Mouse (Mus musculus) ovary, adult 18-20 months (tissue): Measurements from ENCODE around the gene Dazap2.

Experiments used
- DNase-seq: peaks from one replicate; pipeline ENCODE4 v3.0.0; 2022; ENCODE audit warnings: low spot score, mixed read lengths

Dazap2 gene

DNA sequence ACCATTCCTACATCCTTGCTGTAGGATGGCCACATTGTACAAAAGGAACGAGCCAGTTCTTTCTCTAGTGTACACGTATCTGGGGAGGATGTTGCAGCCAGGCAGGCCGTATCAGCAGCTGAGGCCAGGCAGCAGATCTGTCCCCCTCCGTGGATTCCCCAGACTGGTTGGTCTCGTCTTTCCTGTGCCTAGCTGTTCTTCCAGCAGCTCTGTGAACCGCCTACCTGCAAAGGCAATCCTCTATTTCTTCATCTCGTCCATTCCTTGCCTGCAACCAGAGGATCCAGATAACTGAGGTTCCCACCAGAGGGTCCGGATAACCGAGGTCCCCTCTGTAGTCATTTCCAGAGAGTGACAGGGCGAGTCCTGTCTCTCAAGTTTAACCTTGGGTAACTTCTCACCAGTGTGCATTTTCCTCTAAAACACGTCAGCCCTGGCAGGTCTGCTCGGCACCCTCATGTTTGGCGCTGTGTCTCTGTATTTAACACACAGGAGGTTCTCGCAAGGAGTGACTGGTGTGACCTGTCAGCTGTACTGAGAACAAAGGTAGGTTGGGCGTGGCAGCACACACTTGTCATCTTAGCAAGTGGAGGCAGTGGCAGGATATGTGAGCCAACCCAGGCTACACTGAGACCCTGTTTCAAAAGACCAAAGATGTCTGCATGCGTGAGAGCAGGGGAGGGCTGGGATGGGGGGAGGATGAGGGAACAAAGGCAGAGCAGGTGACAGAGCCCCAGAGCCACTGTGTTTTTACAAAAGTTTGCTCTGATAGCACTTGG lies 25.0 kb downstream of the Dazap2 start:
- no peak for DNase-seq

DNA sequence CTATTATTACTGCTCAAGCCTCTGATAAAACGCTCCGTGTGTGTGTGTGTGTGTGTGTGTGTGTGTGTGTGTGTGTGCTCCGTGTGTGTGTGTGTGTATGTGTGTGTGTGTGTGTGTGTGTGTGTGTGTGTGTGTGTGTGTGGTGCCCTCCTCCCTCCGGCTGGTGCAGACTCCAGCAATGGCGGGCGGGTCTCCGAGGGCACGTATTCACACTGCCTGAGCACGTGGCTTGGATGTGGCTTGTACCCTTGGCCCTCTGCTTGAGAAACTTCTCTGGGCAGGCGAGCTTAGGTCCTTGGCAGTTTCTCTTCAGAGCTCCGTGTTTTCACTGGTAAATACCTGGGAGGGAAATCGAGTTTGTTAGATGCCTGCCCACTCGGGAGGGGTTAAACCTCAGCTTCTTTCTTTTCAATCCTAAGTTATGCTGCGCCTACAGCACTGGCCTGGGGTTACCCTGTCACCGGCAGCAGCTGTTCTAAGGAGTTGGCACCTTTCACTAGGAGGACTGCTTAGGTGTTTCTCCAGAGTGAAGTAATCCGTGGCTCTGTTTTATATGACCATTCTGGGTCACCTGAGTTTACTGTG lies 26.2 kb downstream of the Dazap2 start:
- no peak for DNase-seq

DNA sequence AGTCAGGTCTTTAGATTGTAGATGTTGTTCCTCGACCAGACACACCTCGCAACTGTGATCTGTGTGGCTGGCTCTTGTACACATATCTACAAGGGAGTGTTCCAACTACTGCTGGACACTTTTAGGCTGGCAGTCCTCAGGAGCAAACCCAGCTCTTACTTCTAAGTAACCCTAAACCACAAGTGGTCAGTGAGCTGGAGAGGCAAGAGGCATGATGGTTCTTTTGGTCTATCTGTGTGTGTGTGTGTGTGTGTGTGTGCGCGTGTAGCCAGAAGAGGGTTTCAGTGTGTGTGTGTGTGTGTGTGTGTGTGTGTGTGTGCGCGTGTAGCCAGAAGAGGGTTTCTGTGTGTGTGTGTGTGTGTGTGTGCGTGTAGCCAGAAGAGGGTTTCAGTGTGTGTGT lies 27.3 kb downstream of the Dazap2 start:
- DNase-seq = no peak

DNA sequence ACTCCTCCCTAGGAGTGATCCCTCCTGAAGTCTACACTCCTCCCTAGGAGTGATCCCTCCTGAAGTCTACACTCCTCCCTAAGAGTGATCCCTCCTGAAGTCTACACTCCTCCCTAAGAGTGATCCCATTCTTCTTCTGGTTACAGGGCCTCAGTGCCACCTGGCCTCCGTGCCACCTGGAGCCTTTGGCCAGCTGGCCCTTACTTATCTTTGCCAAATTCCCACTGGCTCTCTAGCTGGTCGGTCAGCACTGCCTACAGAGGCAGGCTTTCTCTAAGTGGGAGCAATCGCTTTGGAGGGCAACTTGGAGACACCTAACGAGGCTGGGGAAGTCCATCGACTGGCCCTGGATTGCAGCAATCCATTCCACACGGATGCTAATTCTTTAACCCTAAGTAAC lies 31.0 kb downstream of the Dazap2 start:
- DNase-seq = no peak

DNA sequence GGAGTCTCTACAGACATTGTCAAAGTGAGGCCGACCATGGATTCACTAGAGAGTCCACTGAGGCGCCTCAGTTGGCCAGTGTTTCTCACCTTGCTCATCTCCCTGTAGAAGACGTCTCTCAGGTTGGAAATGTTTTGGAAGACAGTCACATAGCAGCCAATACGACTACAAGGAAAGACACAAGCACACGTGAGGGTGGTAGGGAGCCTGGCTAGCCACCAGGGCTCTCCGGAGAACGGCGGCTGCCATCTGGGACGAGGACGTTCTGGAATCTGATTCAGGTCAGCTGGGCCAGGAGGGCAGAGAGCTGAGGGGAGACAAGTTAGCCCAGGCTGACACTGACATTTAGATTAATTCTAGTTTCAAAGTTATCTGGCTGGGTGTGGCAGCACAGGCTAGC lies 35.0 kb downstream of the Dazap2 start:
- DNase-seq = no peak

DNA sequence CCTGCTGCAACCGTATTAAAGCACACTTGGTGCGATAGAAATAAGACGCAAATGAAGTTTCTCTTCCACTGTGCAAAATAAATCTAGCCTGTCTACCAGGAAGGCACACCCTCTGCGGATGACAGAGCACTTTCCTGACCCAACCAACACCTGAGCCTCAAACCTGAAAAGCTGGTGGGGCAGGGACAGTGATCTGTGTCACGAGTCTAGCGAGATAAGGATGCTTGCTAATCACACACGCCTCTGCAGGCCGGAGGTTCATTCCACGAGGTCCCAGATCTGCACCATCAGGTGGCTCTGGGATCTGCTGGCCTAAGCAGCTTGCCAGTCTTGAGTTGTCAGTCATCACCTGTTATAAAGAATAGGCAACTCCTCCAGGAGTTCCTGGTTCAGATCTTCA lies 36.5 kb downstream of the Dazap2 start:
- no peak for DNase-seq

DNA sequence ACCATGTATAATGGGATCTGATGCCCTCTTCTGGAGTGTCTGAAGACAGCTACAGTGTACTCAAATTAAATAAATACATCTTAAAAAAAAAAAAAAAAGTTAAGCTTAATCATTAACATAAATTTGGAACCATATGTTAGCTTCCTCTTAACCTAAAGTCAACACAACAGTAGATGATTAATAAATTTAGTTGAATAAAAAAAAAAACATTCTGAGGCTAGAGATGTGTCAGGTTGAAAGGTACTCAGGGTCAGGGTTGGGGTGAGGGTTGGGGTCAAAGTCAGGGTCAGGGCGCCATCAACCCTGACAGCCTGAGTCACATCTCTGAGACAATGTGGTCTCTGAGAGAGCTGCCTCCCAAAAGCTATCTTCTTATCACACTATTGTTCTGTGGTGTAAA lies 39.1 kb downstream of the Dazap2 start:
- no peak for DNase-seq

DNA sequence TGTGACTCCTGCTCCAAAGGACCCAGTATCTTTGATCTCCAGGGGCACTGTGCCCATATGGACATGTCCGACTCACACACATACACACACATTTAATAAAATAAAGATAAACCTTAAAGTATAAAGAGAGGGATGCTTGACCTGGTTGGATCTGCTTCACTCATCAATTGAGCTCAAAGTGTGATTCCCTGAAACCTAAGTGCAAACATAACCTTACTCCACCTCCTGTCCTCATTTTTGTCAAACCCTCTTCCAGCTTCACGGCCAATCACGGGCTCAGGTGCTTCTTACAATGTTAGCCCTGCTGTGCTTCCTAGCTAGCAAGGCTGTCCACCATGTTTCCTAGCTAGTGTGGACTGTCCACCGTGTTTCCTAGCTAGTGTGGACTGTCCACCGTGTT lies 40.1 kb downstream of the Dazap2 start:
- no peak for DNase-seq

DNA sequence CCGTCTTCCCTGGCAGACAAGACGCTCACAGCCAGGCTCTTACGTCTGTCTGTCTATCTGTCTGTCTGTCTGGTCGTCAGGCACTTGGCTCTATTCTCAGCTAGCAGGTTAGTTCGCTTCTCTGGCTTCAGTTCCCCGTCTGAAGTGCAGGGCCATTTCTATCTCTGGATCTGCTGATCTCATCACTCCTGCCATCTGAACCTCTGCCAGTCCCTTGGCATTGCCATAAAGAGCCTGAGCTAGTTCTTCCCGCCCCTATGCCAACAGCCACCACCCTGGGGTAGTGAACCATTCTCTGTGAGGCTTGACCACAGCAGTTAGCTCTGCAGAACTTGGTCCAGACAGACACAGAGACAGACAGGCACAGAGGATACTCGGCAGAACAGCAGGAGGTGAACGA lies 45.2 kb downstream of the Dazap2 start:
- no peak for DNase-seq

DNA sequence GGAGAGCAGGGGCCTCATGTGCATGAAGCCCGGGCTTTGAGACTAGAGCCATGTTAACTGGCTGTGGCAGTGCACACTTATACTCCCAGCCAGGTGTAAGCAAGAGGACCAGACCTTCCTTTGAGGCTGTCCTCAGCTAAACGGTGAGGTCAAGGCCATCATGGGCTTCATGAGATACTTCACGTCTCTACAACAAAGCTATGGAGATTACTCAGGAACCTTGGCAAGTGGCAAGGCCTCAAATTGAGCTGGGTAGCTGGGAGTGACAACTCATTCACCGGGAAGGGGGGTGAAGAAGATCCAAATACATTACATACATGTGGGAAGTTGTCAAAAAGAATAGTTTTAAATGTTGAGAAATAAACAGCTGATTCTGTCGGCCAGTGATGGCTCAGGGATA lies 45.7 kb downstream of the Dazap2 start:
- no peak for DNase-seq

DNA sequence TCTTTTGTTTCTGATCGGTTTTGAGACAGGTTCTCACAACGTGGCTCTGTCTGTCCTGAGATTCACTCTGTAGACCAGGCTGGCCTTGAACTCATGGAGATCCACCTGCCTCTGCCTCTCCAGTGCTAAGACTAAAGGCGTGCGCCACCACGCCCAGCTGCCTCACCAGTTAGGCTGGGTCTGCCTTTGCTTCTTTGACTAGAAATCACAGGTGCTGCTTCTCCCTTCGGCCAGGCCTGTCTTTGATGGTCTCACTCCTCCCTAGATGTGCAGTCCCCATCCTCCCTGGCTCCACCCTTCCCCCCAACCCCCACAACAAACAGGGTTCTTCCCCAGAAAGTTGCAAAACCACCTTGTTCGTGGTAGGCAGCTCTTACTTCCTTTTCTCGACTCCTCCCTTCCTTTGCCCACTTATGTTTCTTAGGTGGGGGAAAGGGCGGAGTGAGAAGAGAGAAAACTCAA lies 49.7 kb downstream of the Dazap2 start:
- no peak for DNase-seq

DNA sequence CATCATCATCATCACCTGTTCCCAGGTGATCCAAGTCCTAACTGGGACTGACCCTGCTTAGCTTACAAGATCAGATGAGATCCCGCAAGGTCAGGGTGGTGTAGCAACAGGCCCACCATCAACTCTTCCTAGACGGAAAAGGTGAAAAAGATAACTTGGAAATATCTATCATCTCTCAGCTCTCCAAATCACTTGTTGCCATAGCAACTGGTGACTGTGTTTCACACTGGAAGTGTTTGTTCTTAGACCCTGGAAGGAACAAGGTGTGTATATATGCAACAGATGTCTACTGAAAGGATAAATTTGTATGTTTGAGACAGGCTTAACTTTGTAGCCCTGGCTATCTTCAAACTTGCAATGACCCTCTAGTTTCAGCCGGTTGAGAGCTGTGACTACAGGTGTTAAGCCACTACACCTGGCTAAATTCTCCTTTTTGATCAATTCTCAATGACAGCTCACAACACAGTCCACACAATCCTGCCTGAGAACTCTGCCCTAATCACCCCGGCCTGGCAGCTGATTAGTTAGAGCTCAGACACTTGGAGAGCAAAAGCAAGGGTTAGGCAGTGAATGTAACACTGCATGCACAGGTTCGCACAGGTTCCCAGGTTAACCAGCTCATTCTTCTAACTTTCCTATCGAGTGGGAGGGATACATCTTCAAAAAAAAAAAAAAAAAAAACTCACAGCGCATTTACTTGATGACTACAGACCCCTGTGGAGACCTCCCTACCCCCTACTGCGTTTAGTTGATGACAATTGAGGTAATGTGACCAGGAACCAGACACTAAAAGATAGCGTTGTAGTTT lies 50.5 kb downstream of the Dazap2 start:
- no peak for DNase-seq

DNA sequence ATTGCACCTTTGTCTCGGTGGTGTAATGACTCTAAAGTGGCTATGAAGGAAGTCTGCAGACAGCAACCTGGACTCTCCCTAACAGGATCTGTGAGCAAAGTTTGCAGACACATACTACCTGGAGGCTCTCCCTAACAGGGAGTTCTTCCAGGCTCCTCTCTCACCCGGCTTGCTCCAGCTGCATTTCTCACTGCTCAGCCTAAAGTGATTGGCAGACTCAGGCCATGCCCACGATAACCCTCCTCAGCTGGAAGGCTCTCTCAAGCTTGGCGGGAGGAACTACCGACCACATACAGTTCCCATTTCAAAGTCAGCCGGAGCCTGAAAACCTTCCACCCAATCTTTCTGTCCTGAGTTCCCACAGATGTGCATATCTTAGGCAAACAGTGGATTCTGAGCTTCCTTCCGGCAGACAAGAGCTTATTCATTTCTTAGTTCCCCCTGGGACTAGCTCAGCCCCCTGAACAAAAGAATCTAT lies 51.1 kb downstream of the Dazap2 start:
- DNase-seq = no peak

DNA sequence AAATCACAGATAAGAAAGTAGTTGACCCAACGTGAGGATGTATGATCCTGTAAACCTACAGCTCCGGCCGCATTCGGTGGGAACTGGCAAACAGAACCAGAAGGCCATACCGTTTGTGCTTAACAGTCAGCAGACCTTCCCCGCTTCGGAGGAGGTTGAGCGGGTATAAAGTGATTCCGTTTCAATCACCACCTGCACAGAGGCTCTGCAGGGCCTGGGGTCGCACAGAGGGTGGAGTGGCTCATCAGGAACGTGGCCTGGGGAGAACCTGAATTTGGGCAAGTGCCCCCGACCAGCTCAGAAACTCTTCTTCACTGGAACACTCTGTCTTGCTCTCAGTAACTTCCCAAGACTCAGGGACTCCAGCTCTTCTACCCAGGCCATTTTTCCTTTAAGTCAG lies 51.7 kb downstream of the Dazap2 start:
- no peak for DNase-seq

DNA sequence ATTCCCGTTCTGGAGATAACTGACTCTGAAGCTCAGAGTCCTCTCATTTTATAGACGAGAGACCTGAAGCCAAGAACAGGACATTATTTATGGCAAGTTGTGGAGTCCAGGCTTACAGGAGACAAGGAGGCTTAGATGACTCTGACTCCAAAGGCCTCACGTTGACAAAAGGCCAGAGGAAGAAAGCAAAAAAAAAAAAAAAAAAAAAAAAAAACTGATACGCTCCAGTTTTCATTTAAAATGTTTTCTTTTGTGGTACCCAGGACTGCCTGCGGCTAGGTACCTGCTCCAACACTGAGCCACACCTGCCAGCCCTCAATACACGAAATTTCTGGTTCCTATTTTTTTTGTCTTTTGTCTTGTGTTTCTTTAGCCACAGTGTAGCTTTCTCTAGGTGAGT lies 52.3 kb downstream of the Dazap2 start:
- no peak for DNase-seq

DNA sequence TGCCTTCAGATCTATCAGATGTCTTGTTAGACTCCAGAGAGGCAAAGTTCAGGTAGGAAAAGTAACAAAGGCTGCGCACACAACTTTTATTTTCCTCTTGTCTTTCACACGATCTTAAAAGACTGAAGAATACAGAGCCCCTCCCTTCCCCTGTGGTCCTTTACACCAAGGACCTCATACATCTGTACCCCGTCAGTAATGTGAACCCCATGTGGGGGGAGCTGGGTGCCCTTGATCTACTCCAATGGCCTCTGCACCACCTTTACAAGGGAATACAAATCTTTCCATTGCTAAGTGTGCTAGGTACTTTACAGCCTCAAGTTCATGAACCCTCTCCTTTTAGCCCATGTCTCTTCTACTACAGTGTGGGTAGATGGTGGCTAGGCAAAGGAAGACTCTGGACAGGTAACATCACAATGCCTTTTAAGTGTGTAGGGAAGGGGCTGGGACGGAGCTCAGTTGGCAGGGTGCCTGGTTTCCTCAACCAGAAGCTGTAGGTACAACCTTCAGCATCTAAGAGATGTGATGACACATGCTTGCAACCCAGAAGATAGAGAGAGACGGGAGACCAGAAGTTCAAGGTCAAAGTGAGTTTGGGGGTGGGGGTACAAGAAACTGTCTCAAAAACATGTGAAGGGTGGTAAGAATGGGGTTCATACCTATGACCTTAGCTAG lies 52.9 kb downstream of the Dazap2 start:
- no peak for DNase-seq

DNA sequence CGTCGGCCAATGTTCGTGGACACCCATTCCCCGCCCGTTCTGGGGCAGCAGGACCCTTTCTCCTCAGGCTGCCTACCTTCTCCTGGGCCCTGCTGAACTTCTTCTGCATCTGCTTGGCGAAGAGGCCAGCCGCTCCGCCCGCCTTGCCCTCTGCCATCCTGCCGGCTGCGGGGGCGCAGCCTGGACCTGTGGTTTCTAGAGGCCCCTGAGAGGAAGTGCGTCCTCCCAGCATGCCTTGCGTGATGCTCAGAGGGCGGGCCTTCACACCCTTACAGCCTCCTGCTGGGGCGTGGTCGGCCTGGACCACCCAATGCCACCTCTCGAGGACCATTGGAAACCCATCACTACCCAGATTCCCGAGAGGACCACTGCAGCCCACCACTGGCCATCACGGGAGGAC lies 54.2 kb downstream of the Dazap2 start, which contains the start of gene Bin2:
TSS of gene Bin2 (minus strand) at position 217 of the 400 bp plus-strand sequence.
- DNase-seq = no peak

DNA sequence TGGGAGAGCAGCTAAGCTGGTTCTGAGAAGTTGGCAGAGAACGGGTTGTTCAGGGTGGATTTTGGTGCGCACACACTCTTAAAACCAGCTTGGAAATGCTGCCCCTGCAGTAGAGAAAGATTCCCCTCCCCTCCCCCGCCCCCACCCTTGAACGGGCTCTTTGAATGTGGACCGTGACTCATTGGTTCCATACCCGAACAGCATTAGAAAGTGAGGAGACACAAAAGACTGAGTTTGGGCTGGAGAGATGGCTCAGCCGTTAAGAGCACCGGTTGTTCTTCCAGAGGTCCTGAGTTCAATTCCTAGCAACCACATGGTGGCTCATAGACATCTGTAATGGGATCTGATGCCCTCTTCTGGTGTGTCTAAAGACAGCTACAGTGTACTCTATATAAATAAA lies 54.9 kb downstream of the Dazap2 start:
- DNase-seq = no peak
